Mouse (Mus musculus): ENCODE results near the gene Aff1.
A peak's percentile ranks its signal among the peaks of the same experiment; 100 is the strongest.

The Aff1 gene

GRCm38 (mm10) chr5:103772252-103772651, 80.1 kb downstream of the Aff1 start:
- no peak for DNase-seq (ENCODE audit: low spot score in 2 of 2)

GRCm38 (mm10) chr5:103773100-103773552, 81.0 kb downstream of the Aff1 start:
- no peak for DNase-seq (ENCODE audit: low spot score in 2 of 2)

GRCm38 (mm10) chr5:103774703-103775333, 82.6 kb downstream of the Aff1 start:
- peak; percentile 45 to 46 for DNase-seq (ENCODE audit: low spot score in 2 of 2)

DNA sequence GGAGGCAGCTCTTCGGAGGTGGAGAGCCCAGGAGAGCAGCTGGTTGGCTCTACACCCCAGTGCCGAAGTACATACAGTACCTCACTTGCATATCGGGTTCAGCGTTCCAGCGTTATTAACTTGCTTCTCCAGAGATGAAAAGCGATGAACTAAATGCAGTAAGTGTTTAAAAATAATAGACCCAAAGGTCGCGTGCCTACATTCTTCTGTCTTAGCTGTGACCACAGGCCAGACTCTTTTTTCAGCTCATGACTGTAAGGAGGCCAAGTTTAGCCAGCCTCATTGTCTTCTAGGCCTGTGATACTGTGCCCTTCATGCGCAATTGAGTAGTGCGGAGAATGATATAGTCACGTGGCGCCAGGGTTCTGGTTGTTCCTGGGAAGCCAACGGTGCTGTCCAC, 83.3 kb downstream of the Aff1 start:
- no peak for DNase-seq (ENCODE audit: low spot score in 2 of 2)

DNA sequence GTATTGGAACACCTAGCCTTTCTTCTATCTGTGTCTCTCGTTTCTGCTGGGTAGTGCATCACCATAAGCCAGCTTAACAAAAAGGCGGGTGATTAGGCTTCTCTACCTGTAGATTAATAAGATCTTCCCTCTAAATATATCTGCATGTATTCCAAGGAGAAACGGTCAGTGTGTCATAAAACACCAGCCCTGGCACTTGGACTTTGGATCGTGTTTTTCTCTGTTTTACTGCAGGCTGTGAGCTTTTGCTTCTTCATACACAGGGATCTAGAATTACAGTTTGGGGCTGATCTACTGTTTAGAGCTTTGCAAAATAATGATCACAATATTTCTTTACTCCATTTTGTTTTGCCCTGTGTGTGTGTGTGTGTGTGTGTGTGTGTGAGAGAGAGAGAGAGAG, 84.7 kb downstream of the Aff1 start:
- no peak for DNase-seq (ENCODE audit: low spot score in 2 of 2)

- DNase-seq (ENCODE audit: low spot score in 2 of 2): no peak
These were observed 85.3 kb downstream of the Aff1 start for GRCm38 (mm10) chr5:103777446-103777845.

DNA sequence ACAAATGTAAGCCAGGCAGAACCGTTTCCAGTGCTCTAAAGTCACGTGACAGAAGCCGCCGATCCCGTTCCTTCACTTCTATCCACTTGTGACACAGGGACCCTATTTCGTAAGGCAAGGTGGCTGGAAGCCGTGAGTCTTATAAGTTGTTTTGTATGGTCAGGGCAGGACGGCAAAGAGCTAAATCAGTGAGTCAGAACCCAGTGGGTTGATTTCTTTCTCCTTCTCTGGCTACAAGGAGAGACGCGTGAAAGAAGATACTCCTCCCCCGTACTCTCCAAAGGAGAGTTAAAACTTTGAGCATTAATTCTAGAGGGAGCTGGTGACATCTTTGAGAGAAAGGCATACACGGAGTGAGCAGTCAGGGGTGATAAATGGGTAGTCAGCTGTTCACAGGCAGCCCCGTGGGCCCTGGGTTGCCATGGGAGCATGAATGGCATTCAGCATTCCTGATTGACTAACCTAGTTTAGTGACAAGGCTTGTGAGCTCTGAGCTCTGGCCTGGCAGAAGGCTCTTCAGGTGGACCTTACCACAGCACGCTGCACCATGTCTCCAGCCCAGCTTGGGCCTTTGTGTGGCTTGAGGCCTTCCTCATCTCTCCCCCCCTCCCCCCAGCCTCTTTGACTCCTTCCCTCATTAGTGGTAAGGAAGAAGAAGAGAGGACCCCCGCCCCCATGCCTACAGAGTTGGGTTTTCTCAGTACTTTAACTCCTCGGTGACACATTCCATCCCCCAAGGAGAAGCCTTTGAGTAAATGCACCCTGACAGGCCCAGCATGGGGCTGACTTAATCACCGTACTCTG, 86.3 kb downstream of the Aff1 start:
- DNase-seq (ENCODE audit: low spot score in 2 of 2): peak; percentile 31 to 54

DNA sequence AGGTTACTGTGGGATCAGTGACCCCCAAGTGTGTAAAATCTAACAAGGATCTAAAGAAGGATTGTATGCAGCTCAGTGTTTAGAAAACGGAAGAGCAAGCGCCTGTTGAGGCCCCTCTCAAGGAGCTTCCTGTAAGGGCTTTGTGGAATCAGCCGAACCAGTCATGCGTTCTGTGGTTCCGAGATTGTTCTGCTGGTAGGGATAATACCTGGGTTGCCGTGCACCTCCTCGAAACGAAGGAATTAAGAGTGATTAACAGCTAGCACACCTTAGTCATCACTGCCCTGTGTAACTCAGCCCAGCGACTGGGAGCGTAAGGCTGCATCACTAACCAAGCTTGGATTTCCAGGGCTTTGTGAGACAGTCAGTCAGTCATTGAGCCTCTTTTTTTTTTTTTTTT, 87.7 kb downstream of the Aff1 start:
- no peak for DNase-seq (ENCODE audit: low spot score in 2 of 2)

- no peak for DNase-seq (ENCODE audit: low spot score in 2 of 2)
These were observed 88.1 kb downstream of the Aff1 start for GRCm38 (mm10) chr5:103780266-103780665.

GRCm38 (mm10) chr5:103780836-103781235, 88.7 kb downstream of the Aff1 start:
- DNase-seq (ENCODE audit: low spot score in 2 of 2): peak in 1 of 2 experiments; percentile 58

DNA sequence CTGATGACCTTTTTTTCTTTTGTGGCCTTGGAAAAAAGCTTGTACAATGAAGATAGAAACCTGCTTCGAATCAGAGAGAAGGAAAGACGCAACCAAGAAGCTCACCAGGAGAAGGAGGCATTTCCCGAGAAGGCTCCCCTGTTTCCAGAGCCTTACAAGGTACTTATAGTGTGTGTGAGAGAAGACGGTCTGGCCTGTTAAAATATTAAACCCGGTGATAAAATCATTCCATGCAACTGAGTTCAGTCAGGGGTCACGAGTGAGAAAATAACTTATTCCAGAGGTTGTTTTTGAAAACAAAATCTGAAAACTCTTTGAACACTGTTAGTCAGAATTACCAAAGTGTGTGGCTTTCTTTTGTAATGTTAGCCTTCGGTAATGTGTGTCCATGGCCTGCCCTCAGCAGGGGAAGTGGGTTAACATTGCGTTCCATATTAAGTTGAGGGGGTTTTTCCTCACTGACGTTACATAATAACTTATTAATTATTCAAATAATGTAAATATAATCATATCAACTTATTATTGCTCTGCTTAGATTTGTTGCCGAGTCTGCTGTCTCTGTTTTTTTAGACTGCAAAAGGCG, 91.0 kb downstream of the Aff1 start:
- DNase-seq (ENCODE audit: low spot score in 2 of 2): no peak

DNA sequence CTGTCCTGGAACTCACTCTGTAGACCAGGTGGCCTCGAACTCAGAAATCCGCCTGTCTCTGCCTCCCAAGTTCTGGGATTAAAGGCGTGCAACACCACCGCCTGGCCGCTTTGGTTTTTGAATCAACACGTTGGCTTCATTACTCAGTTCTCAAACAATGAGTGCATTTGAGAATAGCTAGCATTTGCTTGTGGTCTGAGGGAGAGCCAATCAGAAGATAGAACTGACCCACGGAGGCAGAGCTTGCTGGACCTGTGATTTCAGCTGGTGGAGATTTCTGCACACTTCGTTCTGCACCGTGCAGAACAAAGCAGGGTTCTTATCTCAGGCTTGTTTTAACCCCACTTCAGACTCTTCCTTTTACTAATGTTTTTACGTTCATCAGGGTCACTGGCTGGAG, 93.9 kb downstream of the Aff1 start:
- DNase-seq (ENCODE audit: low spot score in 2 of 2): no peak

DNA sequence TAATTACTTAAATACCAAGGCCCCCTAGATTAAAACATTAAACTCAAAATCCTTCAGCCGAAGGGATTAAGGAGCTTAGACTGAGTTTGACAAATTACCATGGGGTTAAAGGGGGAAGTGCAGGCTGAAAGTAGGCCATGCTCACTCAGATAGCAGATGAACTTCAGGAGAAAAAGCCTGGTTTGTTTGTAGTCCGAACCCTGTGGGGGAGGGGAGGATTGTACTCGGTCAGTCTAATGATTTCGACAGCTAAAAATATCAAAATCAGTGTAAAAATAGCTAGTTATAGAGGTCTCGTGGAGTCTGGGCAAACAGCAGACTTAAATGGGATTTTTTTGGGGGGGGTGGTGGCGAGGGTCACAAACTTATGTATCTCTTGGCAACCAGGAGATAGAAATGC, 96.3 kb downstream of the Aff1 start:
- no peak for DNase-seq (ENCODE audit: low spot score in 2 of 2)

GRCm38 (mm10) chr5:103788976-103789375, 96.8 kb downstream of the Aff1 start:
- peak in 1 of 2 experiments; percentile 39 for DNase-seq (ENCODE audit: low spot score in 2 of 2)

DNA sequence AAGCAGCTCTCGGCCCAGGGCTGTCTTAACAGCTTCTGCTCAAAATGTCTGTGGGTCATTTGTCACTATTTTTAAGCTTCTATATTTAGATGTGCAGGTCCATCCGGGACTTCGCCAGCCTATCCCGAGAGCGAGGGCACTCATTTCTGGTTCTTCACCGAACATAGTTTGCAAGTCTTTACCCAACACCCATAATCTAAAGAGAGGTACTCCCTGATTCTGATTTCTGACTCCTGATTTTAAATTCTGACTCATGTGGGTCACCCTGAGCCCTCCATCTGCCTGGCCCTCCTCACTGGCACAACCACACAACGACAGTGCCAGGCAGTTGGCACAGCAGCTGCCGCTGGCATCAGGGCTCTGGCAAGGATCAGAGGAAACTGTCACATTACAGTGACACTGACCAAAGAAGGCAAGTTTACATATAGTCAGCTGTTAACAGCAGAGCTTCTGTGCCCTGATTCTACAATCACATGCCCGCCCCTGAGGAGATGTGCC, 97.5 kb downstream of the Aff1 start:
- DNase-seq (ENCODE audit: low spot score in 2 of 2): peak; percentile 59 to 68

DNA sequence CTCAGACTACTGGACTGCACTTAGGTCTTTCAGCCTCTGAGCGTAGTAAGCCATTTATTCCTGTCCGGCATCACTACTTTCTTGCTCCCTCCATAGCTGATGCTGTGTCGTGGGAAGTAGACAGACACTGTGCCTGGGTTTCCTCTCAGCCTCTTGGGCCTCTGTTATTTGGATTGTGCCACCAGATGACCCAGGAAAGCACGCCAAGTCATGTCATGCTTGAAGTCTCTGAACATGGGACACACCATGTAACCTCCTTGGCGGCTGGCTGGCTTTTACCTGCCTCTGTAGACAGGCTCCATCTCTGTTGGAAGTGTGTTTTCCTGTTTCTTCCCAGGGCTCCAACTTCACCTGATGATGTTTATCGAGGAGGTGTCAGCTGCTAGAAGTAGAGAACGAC, 99.6 kb downstream of the Aff1 start:
- no peak for DNase-seq (ENCODE audit: low spot score in 2 of 2)

- no peak for DNase-seq (ENCODE audit: low spot score in 2 of 2)
These were observed 102.9 kb downstream of the Aff1 start for GRCm38 (mm10) chr5:103795121-103795520.

DNA sequence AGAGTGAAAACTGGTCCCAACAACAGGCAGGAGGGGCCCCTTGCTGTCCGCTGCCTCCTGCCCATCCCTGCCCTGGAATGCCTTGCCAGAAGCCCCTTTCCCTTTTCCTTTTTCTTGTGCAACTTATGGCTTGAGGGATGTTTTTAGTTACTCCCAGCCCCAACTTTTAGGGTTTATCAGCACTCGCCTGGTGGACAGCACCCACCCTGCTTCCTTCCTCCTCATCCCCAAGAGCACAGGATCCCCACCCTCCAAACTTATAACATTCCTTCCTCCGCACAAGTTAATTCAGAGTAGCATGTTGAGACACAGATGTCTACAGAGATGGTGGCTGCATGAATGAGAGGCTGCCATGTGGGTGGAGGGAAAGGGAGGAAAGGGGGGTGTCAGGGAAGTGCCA, 103.9 kb downstream of the Aff1 start:
- DNase-seq (ENCODE audit: low spot score in 2 of 2): no peak

- DNase-seq (ENCODE audit: low spot score in 2 of 2): peak; percentile 38 to 59
These were observed 105.6 kb downstream of the Aff1 start for GRCm38 (mm10) chr5:103797774-103798173.

DNA sequence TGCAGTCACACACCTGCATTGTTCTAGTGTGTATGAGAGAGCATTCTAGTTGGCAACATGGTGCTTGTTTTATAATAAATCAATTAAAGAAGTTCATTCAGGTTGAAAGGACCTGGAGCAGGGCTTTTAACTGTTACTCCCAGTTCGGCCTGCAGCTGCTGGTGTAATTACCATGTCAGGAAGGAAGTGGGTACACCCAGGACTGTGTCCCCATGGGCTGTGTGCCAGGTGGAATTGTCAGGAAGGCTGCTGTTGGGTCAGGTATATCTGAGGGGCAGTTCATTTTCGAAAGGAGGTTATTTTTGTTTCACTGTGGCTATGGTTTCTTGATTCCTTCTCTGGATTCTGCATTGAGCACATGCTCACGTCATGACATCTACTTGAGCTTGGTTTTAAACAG, 107.3 kb downstream of the Aff1 start:
- no peak for DNase-seq (ENCODE audit: low spot score in 2 of 2)

- no peak for DNase-seq (ENCODE audit: low spot score in 2 of 2)
These were observed 107.8 kb downstream of the Aff1 start for GRCm38 (mm10) chr5:103800009-103800408.

GRCm38 (mm10) chr5:103803386-103803785, 111.2 kb downstream of the Aff1 start:
- DNase-seq (ENCODE audit: low spot score in 2 of 2): no peak
